Mouse (Mus musculus): ENCODE measurements around the gene Nfkbia.

DNA sequence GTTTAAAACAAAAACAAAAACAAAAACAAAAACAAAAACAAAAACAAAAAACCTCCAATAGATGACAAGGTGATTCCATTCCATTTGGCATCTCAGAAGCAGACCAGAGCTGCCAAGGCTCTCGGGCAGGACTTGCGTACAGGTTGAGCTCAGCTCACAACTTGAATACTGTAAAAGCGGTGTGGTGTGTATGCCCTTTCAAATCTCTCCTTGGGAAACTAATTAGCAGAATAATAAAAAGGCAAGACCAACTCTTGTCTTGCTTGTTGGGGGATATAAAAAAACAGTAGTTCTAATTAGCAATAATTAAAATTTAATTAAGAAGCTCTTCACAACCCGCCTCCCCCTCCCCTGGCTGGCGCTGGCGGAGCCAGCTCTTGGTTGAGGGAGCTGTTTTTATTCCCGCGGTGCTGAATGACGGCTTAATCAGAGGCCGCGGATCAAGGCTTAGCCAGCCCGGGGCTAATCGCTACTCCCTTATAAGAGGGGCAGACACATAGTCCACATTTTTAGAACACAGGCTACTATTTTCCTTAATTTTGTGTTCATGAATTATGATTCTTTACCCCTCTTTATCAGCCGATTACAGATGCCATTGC is 44.2 kb upstream of the Nfkbia start:
- TF ChIP-seq CTCF (IDR thresholded peaks at IDR 0.05; ENCODE audit: low read depth): no peak
- no peak for TF ChIP-seq EP300 (optimal IDR thresholded peaks at IDR 0.05)
